Mouse (Mus musculus) heart, embryonic 13.5 days (tissue): ENCODE measurements around the gene Mael. TPM values are rescaled to one million over a fixed set of nuclear protein-coding genes. Genes with fewer than 3 reads are reported as not detected.

Source experiments
- ATAC-seq: fragments of 200-750 bp; cut with Nextera tagmentation; 2 replicates; pipeline ENCODE4 v1.8.0; 2017; ENCODE audit warnings: moderate TSS enrichment; ENCODE audit not compliant: insufficient number of reproducible peaks, low FRiP score, low TSS enrichment; ENCODE audit errors: extremely low read depth
- H3K27ac ChIP-seq: fragments of 300-500 bp; sonication (generic); replicated peaks from 2 replicates; pipeline ENCODE4 v1.5.1; 2015; ENCODE audit warnings: moderate library complexity, mild to moderate bottlenecking, inconsistent platforms
- H3K27me3 ChIP-seq: fragments of 300-500 bp; sonication (generic); replicated peaks from 2 replicates; pipeline ENCODE4 v1.6.1; 2015; ENCODE audit warnings: mild to moderate bottlenecking, inconsistent platforms
- H3K36me3 ChIP-seq: fragments of 300-500 bp; sonication (generic); 2 replicates; pipeline ENCODE4 v1.6.1; 2015; ENCODE audit warnings: mild to moderate bottlenecking, inconsistent platforms
- H3K4me1 ChIP-seq: fragments of 300-500 bp; sonication (generic); 2 replicates; pipeline ENCODE4 v1.6.1; 2015; ENCODE audit warnings: inconsistent platforms
- H3K4me2 ChIP-seq: fragments of 300-500 bp; sonication (generic); 2 replicates; pipeline ENCODE4 v1.6.1; 2015; ENCODE audit warnings: inconsistent platforms, mild to moderate bottlenecking, moderate library complexity
- H3K4me3 ChIP-seq: fragments of 300-500 bp; sonication (generic); 2 replicates; pipeline ENCODE4 v1.5.1; 2015; ENCODE audit warnings: moderate library complexity, mild to moderate bottlenecking, inconsistent platforms
- H3K9ac ChIP-seq: fragments of 300-500 bp; sonication (generic); 2 replicates; pipeline ENCODE4 v1.6.1; 2015; ENCODE audit warnings: inconsistent platforms, mild to moderate bottlenecking, moderate library complexity
- H3K9me3 ChIP-seq: fragments of 300-500 bp; sonication (generic); 2 replicates; pipeline ENCODE4 v1.6.1; 2016; ENCODE audit warnings: inconsistent platforms
- WGBS: fragments of 180-500 bp; shearing (Covaris S2); methylation state at CpG from one replicate; pipeline ENCODE4 v1.1.7; 2015; ENCODE audit warnings: mixed read lengths; 5-methylcytosine and 5-hydroxymethylcytosine counted together
- polyA plus RNA-seq: library from polyadenylated mRNA; unstranded; fragments of >200 nt; fragmentation: Nextera tagmentation; extraction: Ambion mirVana; gene quantifications from 2 replicates; pipeline ENCODE4 v1.2.1, GENCODE M21; 2015

Mael gene
- polyA plus RNA-seq, 1 experiment from 2014 or later: not detected

DNA sequence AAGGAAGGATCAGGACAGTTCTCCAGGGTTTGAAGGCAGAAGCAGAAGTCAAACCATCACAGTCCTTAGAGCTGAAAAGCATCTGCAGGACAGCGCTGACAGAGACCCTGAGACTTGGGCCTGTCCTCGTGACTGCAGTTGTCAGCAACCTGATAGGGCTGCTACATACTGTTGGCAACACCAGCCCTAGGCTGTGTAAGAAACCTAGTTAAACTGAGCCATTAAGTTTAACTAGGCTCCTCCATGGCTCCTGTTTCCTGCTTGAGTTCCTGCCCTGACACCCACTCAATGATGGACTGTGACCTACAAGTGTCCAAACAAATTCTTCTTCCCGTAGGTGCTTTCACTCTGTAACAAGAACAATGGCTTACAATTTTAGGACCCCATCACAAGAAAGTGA, 33.4 kb downstream of the Mael start:
- Histone ChIP-seq H3K27ac (no peak overlapping the region), H3K9ac (no peak overlapping the region), H3K4me1 (peaks cover 3% of the 10 kb centered on the region; the same call in 1 of the 2 replicates), H3K27me3 (no peaks in the 10 kb centered on the region), H3K9me3 (no peaks in the 10 kb centered on the region), H3K4me2 (no peak overlapping the region), H3K4me3 (no peak overlapping the region), H3K36me3 (no peaks in the 10 kb centered on the region)
- 54% methylated on average over 3 of the region's 3 CpGs for WGBS
- no peak for ATAC-seq

GRCm38 (mm10) chr1:166204171-166204570, 34.4 kb downstream of the Mael start:
- Histone ChIP-seq H3K36me3 (no peaks in the 10 kb centered on the region), H3K4me1 (peaks cover under 1% of the 10 kb centered on the region; the same call in 1 of the 2 replicates), H3K9ac (no peak overlapping the region), H3K4me3 (no peak overlapping the region), H3K9me3 (no peaks in the 10 kb centered on the region), H3K27ac (no peak overlapping the region), H3K4me2 (no peak overlapping the region), H3K27me3 (no peaks in the 10 kb centered on the region)
- ATAC-seq: no peak
- WGBS: 52% methylated on average over 5 of the region's 5 CpGs

- no peak for ATAC-seq
- 0 out of 2 replicates have a peak, but pooled peaks cover 3% of the 10 kb centered on the region for H3K9me3 ChIP-seq
- WGBS: 78% methylated on average over 4 of the region's 4 CpGs
- no peak overlapping the region for H3K27ac ChIP-seq
- H3K4me1 ChIP-seq: peaks cover 4% of the 10 kb centered on the region
- no peaks in the 10 kb centered on the region for H3K36me3 ChIP-seq
- no peaks in the 10 kb centered on the region for H3K27me3 ChIP-seq
- H3K4me2 ChIP-seq: no peak overlapping the region
- H3K9ac ChIP-seq: no peak overlapping the region
- H3K4me3 ChIP-seq: no peak overlapping the region
These were observed 48.7 kb downstream of the Mael start for GRCm38 (mm10) chr1:166189821-166190220.

GRCm38 (mm10) chr1:166185357-166185756, 53.2 kb downstream of the Mael start:
- 0 out of 2 replicates have a peak, but pooled peaks cover 3% of the 10 kb centered on the region for H3K9me3 ChIP-seq
- H3K4me3 ChIP-seq: no peak overlapping the region
- peaks cover 23% of the 10 kb centered on the region for H3K4me1 ChIP-seq
- WGBS: 75% methylated on average over 5 of the region's 5 CpGs
- H3K4me2 ChIP-seq: no peak overlapping the region
- H3K27ac ChIP-seq: peak overlapping the region; percentile 45; the same call in 1 of the 2 replicates
- no peaks in the 10 kb centered on the region for H3K27me3 ChIP-seq
- no peak for ATAC-seq
- no peak overlapping the region for H3K9ac ChIP-seq
- no peaks in the 10 kb centered on the region for H3K36me3 ChIP-seq

DNA sequence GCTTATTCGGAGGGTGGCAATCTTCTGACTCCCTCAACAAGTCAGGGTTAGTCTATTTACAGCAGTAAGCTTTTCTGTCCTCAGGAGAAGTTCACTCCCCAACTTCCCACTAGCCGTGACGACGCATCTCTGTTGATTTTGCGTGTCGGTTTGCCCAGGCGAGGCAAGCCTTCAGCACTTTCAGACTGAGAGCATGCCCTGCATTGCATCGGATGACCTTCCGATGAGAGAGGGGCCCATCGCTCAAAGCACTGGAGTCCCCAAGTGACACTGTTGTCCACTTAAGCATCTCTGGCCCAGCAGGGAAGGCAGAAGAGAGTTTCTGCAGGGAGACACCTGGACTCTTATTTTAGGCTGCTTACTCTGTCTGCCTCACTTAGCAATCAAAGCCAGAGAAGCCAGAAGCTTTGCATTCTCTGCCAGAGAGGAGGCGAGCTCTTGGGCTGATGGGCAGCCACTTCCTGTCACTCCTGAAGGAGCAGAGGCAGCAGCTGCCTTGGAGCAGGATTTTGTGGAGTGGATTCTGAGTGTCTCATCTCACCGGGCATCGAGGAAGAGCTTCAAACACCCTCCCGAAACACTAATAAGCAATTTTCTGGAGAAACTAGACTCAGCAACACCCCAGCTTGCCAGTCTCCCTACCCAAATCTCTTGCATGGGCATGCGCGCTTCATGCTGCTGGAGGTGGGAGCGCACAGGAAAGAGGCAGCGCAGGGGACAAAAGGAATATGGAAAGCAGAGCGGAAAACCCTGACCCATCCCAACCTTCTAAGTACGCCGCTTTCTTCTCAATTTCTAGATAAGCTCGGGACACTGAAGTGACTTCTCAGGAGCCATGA, 53.9 kb downstream of the Mael start:
- no peaks in the 10 kb centered on the region for H3K27me3 ChIP-seq
- H3K27ac ChIP-seq: peak overlapping the region; percentile 45; the same call in 1 of the 2 replicates
- ATAC-seq: no peak
- peaks cover 23% of the 10 kb centered on the region for H3K4me1 ChIP-seq
- no peak overlapping the region; the same call in 1 of the 2 replicates for H3K4me2 ChIP-seq
- H3K4me3 ChIP-seq: no peak overlapping the region
- WGBS: 51% methylated on average over 22 of the region's 22 CpGs
- H3K36me3 ChIP-seq: no peaks in the 10 kb centered on the region
- H3K9me3 ChIP-seq: 0 out of 2 replicates have a peak, but pooled peaks cover 3% of the 10 kb centered on the region
- H3K9ac ChIP-seq: no peak overlapping the region; the same call in 1 of the 2 replicates

- no peak for ATAC-seq
- Histone ChIP-seq H3K9ac (no peak overlapping the region), H3K4me2 (no peak overlapping the region), H3K4me3 (no peak overlapping the region), H3K36me3 (no peaks in the 10 kb centered on the region), H3K27ac (no peak overlapping the region), H3K4me1 (peaks cover 23% of the 10 kb centered on the region), H3K27me3 (no peaks in the 10 kb centered on the region), H3K9me3 (no peaks in the 10 kb centered on the region)
- WGBS: 62% methylated on average over 10 of the region's 10 CpGs
These were observed 55.5 kb downstream of the Mael start for GRCm38 (mm10) chr1:166182952-166183627.

GRCm38 (mm10) chr1:166181510-166181909, 57.0 kb downstream of the Mael start:
- Histone ChIP-seq H3K27ac (no peak overlapping the region), H3K9ac (no peak overlapping the region), H3K4me2 (no peak overlapping the region), H3K4me3 (no peak overlapping the region), H3K27me3 (no peaks in the 10 kb centered on the region), H3K4me1 (peaks cover 23% of the 10 kb centered on the region), H3K36me3 (no peaks in the 10 kb centered on the region), H3K9me3 (no peaks in the 10 kb centered on the region)
- 79% methylated on average over 7 of the region's 7 CpGs for WGBS
- no peak for ATAC-seq

DNA sequence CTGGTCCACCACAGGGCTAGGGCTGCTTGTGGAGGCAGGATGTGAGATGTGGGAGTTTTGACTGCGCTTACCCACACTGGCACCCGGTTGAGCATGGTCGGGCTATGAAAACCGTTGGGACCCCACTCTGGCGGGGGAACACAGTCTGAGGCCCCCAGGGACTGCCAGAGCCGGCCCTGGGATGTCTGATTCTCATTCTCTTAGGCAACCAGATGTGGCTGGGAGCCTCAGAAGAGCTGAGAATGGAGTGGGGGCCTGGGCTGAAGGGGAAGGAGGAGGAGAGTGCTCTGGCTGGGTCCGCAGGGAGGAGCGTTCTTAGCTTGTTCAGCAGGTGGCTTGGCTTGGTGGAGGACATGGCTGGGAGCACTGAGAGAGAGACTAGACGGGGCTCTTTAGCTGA, 64.9 kb downstream of the Mael start:
- Histone ChIP-seq H3K4me2 (no peak overlapping the region), H3K9ac (no peak overlapping the region)
- no peak for ATAC-seq

DNA sequence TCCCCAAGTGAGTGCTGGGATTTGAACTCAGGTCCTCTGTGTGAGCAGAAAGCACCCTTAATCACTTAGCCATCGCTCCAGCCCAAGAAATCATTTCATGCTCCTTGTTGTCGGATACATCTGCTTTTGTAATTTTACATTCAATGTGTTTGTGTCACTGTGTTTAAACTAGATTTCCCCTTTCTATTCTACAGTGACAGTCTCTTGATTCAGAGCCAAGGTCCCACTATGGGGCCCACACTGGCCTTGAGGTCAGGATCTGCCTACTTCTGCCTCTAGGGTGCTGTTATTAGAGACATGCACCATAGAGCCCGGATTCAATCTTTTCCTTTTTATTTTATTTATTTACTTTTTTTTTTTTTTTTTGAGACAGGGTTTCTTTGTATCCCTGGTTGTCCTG, 65.6 kb downstream of the Mael start:
- ATAC-seq: no peak
- no peaks in the 10 kb centered on the region for H3K36me3 ChIP-seq

More for the DNA sequence above, 64.9 kb downstream of the Mael start:
- Histone ChIP-seq H3K4me3 (no peak overlapping the region), H3K36me3 (no peaks in the 10 kb centered on the region), H3K4me1 (no peaks in the 10 kb centered on the region), H3K27ac (no peak overlapping the region), H3K27me3 (no peaks in the 10 kb centered on the region), H3K9me3 (no peaks in the 10 kb centered on the region)
- WGBS: 69% methylated on average over 9 of the region's 9 CpGs

GRCm38 (mm10) chr1:166170852-166171251, 67.7 kb downstream of the Mael start:
- ATAC-seq: no peak
- H3K4me1 ChIP-seq: no peaks in the 10 kb centered on the region
- H3K4me3 ChIP-seq: no peak overlapping the region
- H3K27me3 ChIP-seq: no peaks in the 10 kb centered on the region
- WGBS: 82% methylated on average over 12 of the region's 12 CpGs
- H3K4me2 ChIP-seq: no peak overlapping the region
- no peak overlapping the region for H3K27ac ChIP-seq
- H3K36me3 ChIP-seq: no peaks in the 10 kb centered on the region
- no peak overlapping the region for H3K9ac ChIP-seq
- H3K9me3 ChIP-seq: no peaks in the 10 kb centered on the region

More for the DNA sequence above, 65.6 kb downstream of the Mael start:
- no peak overlapping the region for H3K9ac ChIP-seq
- H3K27ac ChIP-seq: no peak overlapping the region
- H3K4me3 ChIP-seq: no peak overlapping the region
- H3K27me3 ChIP-seq: no peaks in the 10 kb centered on the region
- H3K4me1 ChIP-seq: no peaks in the 10 kb centered on the region
- no peak overlapping the region for H3K4me2 ChIP-seq
- H3K9me3 ChIP-seq: no peaks in the 10 kb centered on the region
- 71% methylated on average over 3 of the region's 3 CpGs for WGBS

DNA sequence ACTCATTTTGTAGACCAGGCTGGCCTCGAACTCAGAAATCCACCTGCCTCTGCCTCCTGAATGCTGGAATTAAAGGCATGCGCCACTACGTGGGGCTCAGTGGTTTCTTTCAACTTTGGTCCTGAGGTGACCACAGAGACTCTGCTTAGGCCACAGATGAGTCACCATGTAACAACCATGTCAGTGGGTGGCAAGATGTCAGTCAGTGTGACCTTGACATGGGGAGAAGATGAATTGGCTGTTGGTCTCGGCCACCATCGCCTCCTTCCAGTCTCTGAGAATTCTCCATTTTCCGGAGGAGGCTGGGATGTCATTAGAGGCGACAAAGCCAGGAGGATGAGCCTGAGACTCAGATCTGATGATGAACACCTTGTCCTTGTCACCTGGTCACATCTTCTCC, 68.8 kb downstream of the Mael start:
- no peaks in the 10 kb centered on the region for H3K4me1 ChIP-seq
- no peak overlapping the region for H3K9ac ChIP-seq
- no peak overlapping the region for H3K4me3 ChIP-seq
- no peaks in the 10 kb centered on the region for H3K9me3 ChIP-seq
- H3K4me2 ChIP-seq: no peak overlapping the region
- 79% methylated on average over 7 of the region's 7 CpGs for WGBS
- H3K27ac ChIP-seq: no peak overlapping the region
- no peaks in the 10 kb centered on the region; the same call in 1 of the 2 replicates for H3K27me3 ChIP-seq
- no peak for ATAC-seq
- H3K36me3 ChIP-seq: no peaks in the 10 kb centered on the region
